Mouse (Mus musculus) neural tube, embryonic 15.5 days (tissue): ENCODE data around the gene Whamm. TPM values are rescaled to one million over a fixed set of nuclear protein-coding genes. Genes with fewer than 3 reads are reported as not detected.

ENCODE experiments used
- ATAC-seq: fragments of 200-750 bp; cut with Nextera tagmentation; 2 replicates; pipeline ENCODE4 v1.8.0; 2017; ENCODE audit warnings: mild to moderate bottlenecking, moderate TSS enrichment, moderate library complexity; ENCODE audit not compliant: low FRiP score
- H3K27ac ChIP-seq: fragments of 300-500 bp; sonication (generic); replicated peaks from 2 replicates; pipeline ENCODE4 v1.5.1; 2015; ENCODE audit warnings: mild to moderate bottlenecking, inconsistent platforms
- H3K27me3 ChIP-seq: fragments of 300-500 bp; sonication (generic); replicated peaks from 2 replicates; pipeline ENCODE4 v1.6.1; 2015; ENCODE audit warnings: inconsistent platforms
- H3K36me3 ChIP-seq: fragments of 300-500 bp; sonication (generic); 2 replicates; pipeline ENCODE4 v1.6.1; 2015; ENCODE audit warnings: inconsistent platforms
- H3K4me1 ChIP-seq: fragments of 300-500 bp; sonication (generic); 2 replicates; pipeline ENCODE4 v1.6.1; 2015; ENCODE audit warnings: inconsistent platforms
- H3K4me2 ChIP-seq: fragments of 300-500 bp; sonication (generic); 2 replicates; pipeline ENCODE4 v1.6.1; 2015; ENCODE audit warnings: inconsistent platforms, mild to moderate bottlenecking, moderate library complexity
- H3K4me3 ChIP-seq: fragments of 300-500 bp; sonication (generic); replicated peaks from 2 replicates; pipeline ENCODE4 v1.5.1; 2015; ENCODE audit warnings: mild to moderate bottlenecking, inconsistent platforms
- H3K9ac ChIP-seq: fragments of 300-500 bp; sonication (generic); replicated peaks from 2 replicates; pipeline ENCODE4 v1.6.1; 2015; ENCODE audit warnings: mild to moderate bottlenecking, inconsistent platforms
- H3K9me3 ChIP-seq: fragments of 300-500 bp; sonication (generic); replicated peaks from 2 replicates; pipeline ENCODE4 v1.6.1; 2016; ENCODE audit warnings: inconsistent platforms
- WGBS: fragments of 180-500 bp; shearing (Covaris S2); methylation state at CpG from one replicate; pipeline ENCODE4 v1.1.7; 2015; ENCODE audit warnings: mixed read lengths; 5-methylcytosine and 5-hydroxymethylcytosine counted together
- polyA plus RNA-seq: library from polyadenylated mRNA; unstranded; fragments of >200 nt; fragmentation: Nextera tagmentation; extraction: Ambion mirVana; gene quantifications from 2 replicates; pipeline ENCODE4 v1.2.1, GENCODE M21; 2015

Gene Whamm
- 6.6 and 8.1 TPM in 2 replicates for polyA plus RNA-seq

DNA sequence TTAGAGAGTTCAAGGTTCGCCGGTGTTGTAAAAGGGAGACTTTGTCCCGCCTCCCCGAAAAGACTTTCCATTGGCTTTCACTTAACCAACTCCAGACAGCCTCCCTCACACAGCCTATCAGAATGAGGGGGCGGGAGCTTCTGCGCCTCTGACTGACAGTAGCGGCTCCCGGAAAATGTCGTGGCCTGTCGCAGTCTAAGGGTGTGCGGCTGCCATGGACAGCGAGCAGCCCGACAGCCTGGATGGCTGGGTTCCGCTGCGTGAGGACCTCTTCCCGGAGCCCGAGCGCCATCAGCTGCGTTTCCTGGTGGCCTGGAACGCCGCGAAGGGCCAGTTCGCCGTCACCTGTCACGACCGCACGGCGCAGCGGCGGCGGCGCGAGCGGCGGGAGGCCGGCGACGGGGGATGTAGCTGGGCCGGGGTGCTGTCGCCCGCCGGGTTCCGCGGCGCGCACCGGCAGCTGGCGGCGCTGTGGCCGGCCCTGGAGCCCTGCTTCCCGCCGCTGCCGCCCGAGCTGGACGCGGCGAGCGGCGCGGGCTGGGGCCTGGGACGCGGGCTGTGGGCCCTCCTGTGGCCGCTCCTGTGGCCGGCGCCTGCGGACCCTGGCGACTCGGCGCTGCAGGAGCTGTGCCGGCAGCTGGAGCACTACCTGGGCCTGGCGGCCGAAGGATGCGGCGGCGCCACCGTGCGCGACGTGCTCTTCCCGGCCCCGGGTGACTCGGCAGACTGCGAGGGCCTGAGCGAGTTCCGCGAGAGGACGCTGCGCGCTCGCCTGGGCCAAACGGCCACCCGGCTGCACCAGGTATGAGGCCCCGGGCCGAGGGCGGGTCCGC, at the start of gene Whamm:
TSS of gene Whamm (plus strand) at position 159 of the 833 bp plus-strand sequence.
- Histone ChIP-seq H3K27me3 (no peaks in the 10 kb centered on the region), H3K4me3 (peak within 1 kb of the TSS; percentile 62), H3K36me3 (peaks cover 10% of the 10 kb centered on the region; the same call in 1 of the 2 replicates), H3K9me3 (no peaks in the 10 kb centered on the region), H3K4me1 (peaks cover 25% of the 10 kb centered on the region), H3K9ac (peak within 1 kb of the TSS; percentile 94), H3K27ac (peak within 1 kb of the TSS; percentile 94), H3K4me2 (peak within 1 kb of the TSS; percentile 73)
- WGBS = under 1% methylated on average over 78 of the region's 96 CpGs
- peak; percentile 100 for ATAC-seq

DNA sequence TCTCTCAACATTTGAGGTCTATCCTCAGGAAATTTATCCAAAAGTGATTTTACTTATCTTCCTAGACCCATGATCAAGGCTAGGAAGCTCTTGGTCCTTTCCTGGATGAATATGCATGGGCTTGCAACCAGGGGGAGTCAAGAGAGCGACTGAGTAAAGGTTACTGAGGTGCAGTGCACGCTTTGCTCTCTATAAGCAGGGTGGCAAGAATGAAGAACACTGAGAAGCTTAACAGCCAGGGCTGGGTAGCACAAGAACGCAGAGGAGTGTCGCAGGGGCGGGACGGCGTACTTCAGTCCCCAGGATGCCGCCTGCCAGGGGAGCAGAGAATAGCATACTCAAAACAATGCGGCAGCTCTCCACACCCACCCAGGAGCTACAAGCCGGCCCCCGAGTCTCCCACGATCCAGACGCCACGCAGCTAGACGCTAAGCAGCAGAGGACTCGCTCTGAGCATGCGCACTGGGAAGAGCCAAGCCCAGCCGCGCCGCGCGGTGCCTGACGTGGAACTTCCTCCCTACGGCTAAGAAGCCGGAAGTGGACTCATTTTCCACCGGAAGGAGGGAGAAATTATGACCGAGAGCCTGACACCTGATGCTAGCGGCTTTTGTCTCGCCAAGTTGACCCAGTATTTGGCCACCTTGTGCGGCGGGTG, 47.9 kb upstream of the Whamm start:
- Histone ChIP-seq H3K4me1 (peaks cover 19% of the 10 kb centered on the region), H3K9ac (peak overlapping the region; percentile 72), H3K27me3 (no peaks in the 10 kb centered on the region), H3K9me3 (no peaks in the 10 kb centered on the region), H3K27ac (peak overlapping the region; percentile 98), H3K36me3 (no peaks in the 10 kb centered on the region; the same call in 1 of the 2 replicates), H3K4me3 (peak overlapping the region; percentile 69), H3K4me2 (peak overlapping the region; percentile 58)
- WGBS = under 1% methylated on average over 31 of the region's 31 CpGs
- peak; percentile 99 for ATAC-seq

DNA sequence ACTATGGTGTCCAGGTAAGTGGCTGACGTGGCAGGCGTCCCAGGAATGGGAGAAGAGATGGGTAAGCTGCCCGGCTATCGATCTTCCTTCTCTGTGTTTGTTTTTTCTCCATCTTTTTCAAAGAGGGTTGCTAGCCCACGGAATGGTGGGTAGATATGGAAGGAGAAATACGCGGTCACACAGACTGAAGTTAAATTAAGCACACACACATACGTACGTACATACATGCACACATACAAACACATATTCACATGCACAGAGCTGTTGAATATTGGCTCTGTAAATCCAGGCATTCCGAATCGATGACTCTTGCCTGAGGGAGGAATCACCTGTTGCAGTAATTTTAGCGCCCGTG, 47.4 kb upstream of the Whamm start:
- H3K9ac ChIP-seq = peak overlapping the region; percentile 72
- no peaks in the 10 kb centered on the region for H3K27me3 ChIP-seq
- peak overlapping the region; percentile 69 for H3K4me3 ChIP-seq
- H3K36me3 ChIP-seq = peaks cover 3% of the 10 kb centered on the region; the same call in 1 of the 2 replicates
- peak; percentile 54 for ATAC-seq
- WGBS = 8% methylated on average over 13 of the region's 13 CpGs
- peak overlapping the region; percentile 58 for H3K4me2 ChIP-seq
- peak overlapping the region; percentile 98 for H3K27ac ChIP-seq
- no peaks in the 10 kb centered on the region for H3K9me3 ChIP-seq
- H3K4me1 ChIP-seq = peaks cover 19% of the 10 kb centered on the region

DNA sequence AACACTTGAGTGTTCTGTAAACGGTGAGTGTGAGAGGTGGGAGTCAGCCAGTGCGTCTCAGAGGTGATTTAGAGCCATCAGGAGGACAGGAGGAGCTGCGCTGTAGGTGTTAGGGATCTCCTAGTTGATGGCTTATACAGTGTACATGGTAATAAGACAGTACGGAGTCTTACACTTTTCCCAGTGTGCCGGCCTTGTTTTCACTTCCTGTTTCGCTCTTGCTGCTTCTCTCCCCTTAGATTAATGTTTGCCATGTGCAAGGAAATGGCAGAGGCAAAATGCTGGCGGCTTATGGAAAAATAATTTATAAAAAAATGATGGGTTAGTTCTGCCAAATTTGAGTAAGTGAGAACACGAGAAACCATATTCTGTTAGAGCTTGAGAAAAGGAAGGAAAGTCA, 42.1 kb upstream of the Whamm start:
- Histone ChIP-seq H3K9me3 (no peaks in the 10 kb centered on the region), H3K9ac (no peak overlapping the region), H3K4me2 (no peak overlapping the region), H3K36me3 (peaks cover 53% of the 10 kb centered on the region), H3K4me1 (peaks cover 11% of the 10 kb centered on the region), H3K27ac (no peak overlapping the region), H3K4me3 (no peak overlapping the region), H3K27me3 (no peaks in the 10 kb centered on the region)
- 94% methylated on average over 8 of the region's 8 CpGs for WGBS
- no peak for ATAC-seq

DNA sequence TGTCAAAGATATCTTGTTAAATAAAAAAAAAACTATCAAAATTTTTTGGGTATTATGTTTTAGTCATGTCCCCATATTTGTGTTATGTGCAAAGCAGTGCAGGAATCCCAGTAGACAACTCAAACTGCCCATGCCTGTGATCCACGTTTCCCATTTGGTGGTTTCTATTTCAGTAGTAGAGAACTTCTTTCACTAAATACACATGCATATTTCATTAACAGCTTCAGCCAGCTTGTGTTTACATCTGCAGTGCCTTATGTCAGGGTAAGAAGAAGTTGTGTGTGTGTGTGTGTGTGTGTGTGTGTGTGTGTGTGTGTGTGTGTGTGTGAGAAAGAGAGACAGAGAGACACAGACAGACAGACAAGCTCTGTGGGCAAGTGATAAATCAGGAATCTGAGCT, 39.6 kb upstream of the Whamm start:
- no peak overlapping the region for H3K4me3 ChIP-seq
- H3K9ac ChIP-seq = no peak overlapping the region
- no peaks in the 10 kb centered on the region for H3K27me3 ChIP-seq
- no peak overlapping the region for H3K27ac ChIP-seq
- no peaks in the 10 kb centered on the region for H3K9me3 ChIP-seq
- WGBS = 95% methylated on average over 1 of the region's 1 CpGs
- no peaks in the 10 kb centered on the region for H3K4me1 ChIP-seq
- H3K4me2 ChIP-seq = no peak overlapping the region
- no peak for ATAC-seq
- H3K36me3 ChIP-seq = peaks cover 69% of the 10 kb centered on the region

DNA sequence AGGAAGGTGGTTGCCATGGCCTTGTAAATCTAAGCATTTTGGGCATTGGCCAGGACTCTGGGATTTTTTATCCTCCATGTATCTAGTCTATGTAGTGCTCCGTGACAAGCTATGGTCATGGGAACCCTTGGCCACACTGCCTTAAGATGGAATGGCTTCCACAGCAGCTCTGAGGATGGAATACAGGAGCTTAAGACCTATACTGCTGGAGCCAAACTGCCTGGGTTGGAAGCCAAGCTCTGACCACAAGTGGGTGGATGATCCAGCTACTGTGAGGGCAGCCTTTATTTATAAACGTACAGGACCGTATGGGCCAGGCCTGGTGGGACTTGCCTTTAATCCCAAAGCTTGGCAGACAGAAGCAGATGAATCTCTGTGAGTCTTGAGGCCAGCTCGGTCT, 34.6 kb upstream of the Whamm start:
- no peak overlapping the region for H3K4me2 ChIP-seq
- 94% methylated on average over 4 of the region's 4 CpGs for WGBS

DNA sequence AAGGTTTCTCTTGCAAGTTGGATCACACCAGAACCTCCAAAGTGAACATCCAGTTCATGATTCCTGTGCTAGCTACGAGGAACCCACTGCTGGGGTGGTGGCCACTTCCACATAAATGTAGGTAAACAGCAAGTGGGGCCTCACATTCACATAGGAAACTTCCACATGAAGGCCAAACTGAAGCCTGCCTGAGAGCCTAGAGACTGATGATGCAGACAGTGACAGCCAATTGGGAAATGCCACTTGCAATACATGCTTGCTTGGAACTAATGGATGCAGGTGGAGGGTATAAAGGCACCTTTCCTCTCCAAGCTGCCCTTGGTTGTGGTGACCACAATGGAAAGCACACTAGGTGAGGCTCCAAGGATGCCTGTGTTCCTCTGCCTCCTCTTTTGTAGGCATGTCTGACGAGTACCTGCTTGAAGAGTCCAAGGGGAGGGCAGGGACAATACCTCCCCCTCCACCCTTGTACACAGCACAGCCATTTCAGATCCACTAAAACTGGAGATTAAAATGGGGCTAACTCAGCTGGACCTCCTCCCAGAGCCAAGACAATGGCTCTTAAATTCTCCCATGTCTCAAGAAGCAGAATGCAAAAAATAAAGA, 32.9 kb upstream of the Whamm start:
- Histone ChIP-seq H3K27ac (no peak overlapping the region), H3K9ac (no peak overlapping the region), H3K4me2 (no peak overlapping the region), H3K4me3 (no peak overlapping the region), H3K9me3 (no peaks in the 10 kb centered on the region), H3K27me3 (no peaks in the 10 kb centered on the region), H3K36me3 (peaks cover 24% of the 10 kb centered on the region), H3K4me1 (no peaks in the 10 kb centered on the region)
- WGBS = 77% methylated on average over 2 of the region's 2 CpGs
- ATAC-seq = no peak

More for the DNA sequence above, 34.6 kb upstream of the Whamm start:
- ATAC-seq = no peak
- H3K4me1 ChIP-seq = no peaks in the 10 kb centered on the region
- no peak overlapping the region for H3K9ac ChIP-seq
- H3K4me3 ChIP-seq = no peak overlapping the region
- H3K9me3 ChIP-seq = no peaks in the 10 kb centered on the region
- no peak overlapping the region for H3K27ac ChIP-seq
- peaks cover 41% of the 10 kb centered on the region for H3K36me3 ChIP-seq
- H3K27me3 ChIP-seq = no peaks in the 10 kb centered on the region

DNA sequence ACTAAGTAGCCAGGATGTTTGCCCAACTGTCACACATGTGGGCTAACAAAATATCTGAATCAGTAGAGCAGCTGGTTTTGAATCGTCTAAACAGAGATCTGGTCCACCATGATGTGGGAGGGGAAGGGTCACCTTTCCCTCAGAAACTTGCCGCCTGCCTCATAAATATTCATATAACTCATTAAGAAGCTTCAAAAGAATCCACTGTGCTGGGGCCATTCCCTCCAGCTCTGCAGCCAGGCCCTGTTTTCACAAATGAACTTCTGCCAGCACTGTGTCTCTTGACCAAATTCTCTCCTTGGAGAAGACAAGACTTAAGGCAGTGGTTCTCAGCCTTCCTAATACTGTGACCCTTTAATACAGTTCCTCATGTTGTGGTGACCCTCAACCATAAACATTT, 31.5 kb upstream of the Whamm start:
- Histone ChIP-seq H3K36me3 (peaks cover 10% of the 10 kb centered on the region), H3K27me3 (no peaks in the 10 kb centered on the region), H3K4me1 (no peaks in the 10 kb centered on the region), H3K4me2 (no peak overlapping the region), H3K4me3 (no peak overlapping the region), H3K27ac (no peak overlapping the region), H3K9me3 (no peaks in the 10 kb centered on the region), H3K9ac (no peak overlapping the region)
- no peak for ATAC-seq
- WGBS = 15% methylated on average over 2 of the region's 2 CpGs

DNA sequence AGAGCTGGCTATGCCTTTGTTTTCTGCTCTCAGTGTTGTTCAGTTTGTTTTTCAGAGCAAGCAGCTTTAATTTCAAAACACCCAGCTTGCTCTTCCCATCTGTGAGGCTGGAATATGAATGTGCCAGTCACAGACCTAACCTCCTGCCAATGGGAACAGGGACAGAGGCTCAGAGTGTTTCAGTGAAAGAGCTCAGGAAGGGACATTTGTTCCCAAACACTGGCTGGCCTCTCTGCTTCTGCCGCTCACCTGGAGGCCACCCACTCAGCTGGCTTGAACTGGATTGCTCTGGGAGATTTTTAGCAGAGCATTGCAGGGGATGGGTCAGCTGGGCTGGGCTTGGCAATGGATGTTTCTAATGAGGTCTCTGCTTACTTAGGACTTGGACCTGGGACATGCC, 30.1 kb upstream of the Whamm start:
- no peak for ATAC-seq

DNA sequence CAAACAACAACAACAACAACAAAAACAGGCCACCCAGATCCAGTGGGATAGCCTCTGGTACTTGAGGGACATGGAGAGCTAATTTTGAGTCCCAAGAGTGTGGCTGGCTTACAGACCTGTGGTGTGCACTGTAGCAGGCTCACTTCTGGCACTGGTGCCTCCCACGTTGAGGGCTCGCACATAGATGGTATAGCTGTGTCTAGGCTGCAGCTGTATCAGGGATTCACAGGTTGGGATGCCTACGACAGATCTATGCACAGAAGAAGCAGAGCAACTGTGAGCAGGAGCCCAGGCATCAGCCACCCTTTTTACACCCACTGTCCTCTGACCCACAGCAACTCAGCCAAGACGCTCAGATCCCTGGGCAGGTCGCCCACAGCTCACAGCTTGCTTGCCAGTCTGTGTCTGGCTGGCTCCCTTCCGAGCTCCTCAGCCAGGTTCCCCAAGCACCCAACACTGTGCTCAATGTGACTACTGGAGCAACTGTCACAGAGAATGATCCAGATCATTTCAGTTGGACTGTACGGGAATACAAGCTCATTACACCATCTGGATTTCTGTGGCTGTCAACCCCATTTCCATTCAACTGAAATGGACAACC, 29.0 kb upstream of the Whamm start:
- no peak for ATAC-seq
- H3K36me3 ChIP-seq = no peaks in the 10 kb centered on the region
- no peaks in the 10 kb centered on the region for H3K4me1 ChIP-seq
- no peaks in the 10 kb centered on the region for H3K27me3 ChIP-seq
- H3K9me3 ChIP-seq = no peaks in the 10 kb centered on the region
- no peak overlapping the region for H3K4me3 ChIP-seq
- no peak overlapping the region for H3K9ac ChIP-seq
- 84% methylated on average over 7 of the region's 7 CpGs for WGBS
- H3K4me2 ChIP-seq = no peak overlapping the region
- H3K27ac ChIP-seq = no peak overlapping the region

More for the DNA sequence above, 30.1 kb upstream of the Whamm start:
- H3K4me2 ChIP-seq = no peak overlapping the region
- H3K4me1 ChIP-seq = no peaks in the 10 kb centered on the region
- no peak overlapping the region for H3K27ac ChIP-seq
- no peaks in the 10 kb centered on the region for H3K9me3 ChIP-seq
- no peak overlapping the region for H3K4me3 ChIP-seq
- 72% methylated on average over 1 of the region's 1 CpGs for WGBS
- H3K9ac ChIP-seq = no peak overlapping the region
- H3K27me3 ChIP-seq = no peaks in the 10 kb centered on the region
- H3K36me3 ChIP-seq = no peaks in the 10 kb centered on the region; the same call in 1 of the 2 replicates

DNA sequence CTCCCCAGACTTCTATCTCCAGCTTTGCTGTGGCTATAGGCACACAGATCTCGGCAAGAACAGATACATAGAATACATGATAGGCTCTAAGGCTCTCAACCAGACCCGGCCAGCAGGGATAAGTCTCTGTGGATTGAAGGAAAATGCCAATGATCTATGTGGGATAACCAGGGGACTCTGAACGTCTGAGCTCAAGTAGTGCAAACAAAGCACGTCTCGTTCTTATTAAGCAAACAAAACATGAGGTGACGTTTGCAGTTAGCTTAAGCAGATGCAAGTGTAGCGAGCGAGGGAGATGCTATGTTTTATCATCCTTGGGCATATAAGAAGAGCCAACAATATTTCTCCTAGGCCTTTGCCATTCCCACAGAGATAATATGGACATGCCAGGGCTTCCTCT, 28.1 kb upstream of the Whamm start:
- Histone ChIP-seq H3K4me1 (no peaks in the 10 kb centered on the region), H3K9me3 (no peaks in the 10 kb centered on the region), H3K9ac (no peak overlapping the region), H3K27ac (no peak overlapping the region), H3K4me2 (no peak overlapping the region), H3K4me3 (no peak overlapping the region), H3K27me3 (no peaks in the 10 kb centered on the region), H3K36me3 (no peaks in the 10 kb centered on the region)
- no peak for ATAC-seq
- WGBS = 91% methylated on average over 8 of the region's 8 CpGs
